Mouse (Mus musculus) intestine, embryonic 16.5 days (tissue): ENCODE results near the gene Larp4b. TPM values are rescaled to one million over a fixed set of nuclear protein-coding genes. Genes with fewer than 3 reads are reported as not detected.
A peak's percentile ranks its signal among the peaks of the same experiment; 100 is the strongest.

Experiments
- ATAC-seq: fragments of 200-750 bp; cut with Nextera tagmentation; 2 replicates; pipeline ENCODE4 v1.8.0; 2017; ENCODE audit warnings: moderate TSS enrichment, moderate library complexity
- H3K27ac ChIP-seq: fragments of 300-500 bp; sonication (generic); 2 replicates; pipeline ENCODE4 v1.5.1; 2014; ENCODE audit warnings: mild to moderate bottlenecking, low read length
- H3K27me3 ChIP-seq: fragments of 300-500 bp; sonication (generic); replicated peaks from 2 replicates; pipeline ENCODE4 v1.6.1; 2014; ENCODE audit warnings: low read length, control low read depth, mixed read lengths; ENCODE audit not compliant: control insufficient read depth, insufficient read depth
- H3K36me3 ChIP-seq: fragments of 300-500 bp; sonication (generic); 2 replicates; pipeline ENCODE4 v1.6.1; 2014; ENCODE audit warnings: low read length, control low read depth; ENCODE audit not compliant: control insufficient read depth, insufficient read depth
- H3K4me1 ChIP-seq: fragments of 300-500 bp; sonication (generic); 2 replicates; pipeline ENCODE4 v1.6.1; 2014; ENCODE audit warnings: low read length, control low read depth, mixed read lengths; ENCODE audit not compliant: control insufficient read depth, insufficient read depth
- H3K4me2 ChIP-seq: fragments of 300-500 bp; sonication (generic); 2 replicates; pipeline ENCODE4 v1.6.1; 2014; ENCODE audit warnings: low read depth, low read length, control low read depth
- H3K4me3 ChIP-seq: fragments of 300-500 bp; sonication (generic); 2 replicates; pipeline ENCODE4 v1.5.1; 2014; ENCODE audit warnings: mild to moderate bottlenecking, low read length
- H3K9ac ChIP-seq: fragments of 300-500 bp; sonication (generic); 2 replicates; pipeline ENCODE4 v1.6.1; 2014; ENCODE audit warnings: low read depth, low read length
- H3K9me3 ChIP-seq: fragments of 300-500 bp; sonication (generic); 2 replicates; pipeline ENCODE4 v1.6.1; 2016; ENCODE audit warnings: low read length, control low read depth; ENCODE audit not compliant: control insufficient read depth
- WGBS: fragments of 180-500 bp; shearing (Covaris S2); extraction: QIAGEN DNeasy Blood & Tissue Kit; methylation state at CpG from one replicate; pipeline ENCODE4 v1.1.7; 2014; 5-methylcytosine and 5-hydroxymethylcytosine counted together
- polyA plus RNA-seq: library from polyadenylated mRNA; unstranded; fragments of >200 nt; fragmentation: Nextera tagmentation; extraction: Ambion mirVana; gene quantifications from 2 replicates; pipeline ENCODE4 v1.2.1, GENCODE M21; 2015

Larp4b gene
- polyA plus RNA-seq, 1 experiment from 2014 or later, result 32.1 TPM

GRCm38 (mm10) chr13:9192797-9193330 lies 99.2 kb downstream of the Larp4b start:
- no peak for ATAC-seq
- H3K27ac ChIP-seq, result no peak overlapping the region
- H3K27me3 ChIP-seq, result no peaks in the 10 kb centered on the region
- H3K36me3 ChIP-seq, result no peaks in the 10 kb centered on the region
- WGBS, result 54% methylated on average over 9 of the region's 9 CpGs
- no peak overlapping the region for H3K9ac ChIP-seq
- H3K4me1 ChIP-seq, result peaks cover 8% of the 10 kb centered on the region; the same call in 1 of the 2 replicates
- H3K4me2 ChIP-seq, result no peak overlapping the region
- no peaks in the 10 kb centered on the region for H3K9me3 ChIP-seq
- no peak overlapping the region for H3K4me3 ChIP-seq

GRCm38 (mm10) chr13:9194656-9195055 lies 101.0 kb downstream of the Larp4b start:
- WGBS, result 84% methylated on average over 4 of the region's 4 CpGs
- no peak overlapping the region for H3K27ac ChIP-seq
- no peaks in the 10 kb centered on the region for H3K36me3 ChIP-seq
- H3K4me2 ChIP-seq, result no peak overlapping the region
- no peak for ATAC-seq
- H3K4me3 ChIP-seq, result no peak overlapping the region
- peaks cover 12% of the 10 kb centered on the region for H3K4me1 ChIP-seq
- H3K9me3 ChIP-seq, result no peaks in the 10 kb centered on the region
- H3K27me3 ChIP-seq, result no peaks in the 10 kb centered on the region
- no peak overlapping the region for H3K9ac ChIP-seq

GRCm38 (mm10) chr13:9195565-9195964 lies 101.9 kb downstream of the Larp4b start:
- Histone ChIP-seq H3K4me1 (peaks cover 12% of the 10 kb centered on the region), H3K4me3 (no peak overlapping the region), H3K36me3 (no peaks in the 10 kb centered on the region), H3K27me3 (no peaks in the 10 kb centered on the region), H3K27ac (no peak overlapping the region), H3K9me3 (no peaks in the 10 kb centered on the region), H3K9ac (no peak overlapping the region), H3K4me2 (no peak overlapping the region)
- no peak for ATAC-seq
- 67% methylated on average over 4 of the region's 4 CpGs for WGBS

GRCm38 (mm10) chr13:9198106-9198505 lies 104.4 kb downstream of the Larp4b start:
- WGBS, result 63% methylated on average over 3 of the region's 3 CpGs
- no peaks in the 10 kb centered on the region for H3K36me3 ChIP-seq
- H3K4me3 ChIP-seq, result no peak overlapping the region
- no peak overlapping the region for H3K27ac ChIP-seq
- no peak overlapping the region for H3K9ac ChIP-seq
- H3K4me2 ChIP-seq, result no peak overlapping the region
- no peaks in the 10 kb centered on the region for H3K27me3 ChIP-seq
- H3K4me1 ChIP-seq, result peaks cover 4% of the 10 kb centered on the region; the same call in 1 of the 2 replicates
- no peaks in the 10 kb centered on the region for H3K9me3 ChIP-seq
- no peak for ATAC-seq

- Histone ChIP-seq H3K4me2 (peak overlapping the region; percentile 43), H3K9ac (no peak overlapping the region), H3K9me3 (no peaks in the 10 kb centered on the region), H3K4me1 (peaks cover 4% of the 10 kb centered on the region; the same call in 1 of the 2 replicates), H3K27ac (no peak overlapping the region), H3K4me3 (peak overlapping the region; percentile 18), H3K36me3 (no peaks in the 10 kb centered on the region), H3K27me3 (no peaks in the 10 kb centered on the region)
- peak; percentile 94 for ATAC-seq
- WGBS, result 32% methylated on average over 19 of the region's 19 CpGs
Measured at GRCm38 (mm10) chr13:9198728-9199464, 105.2 kb downstream of the Larp4b start.

GRCm38 (mm10) chr13:9199465-9199844 lies 105.8 kb downstream of the Larp4b start:
- no peaks in the 10 kb centered on the region for H3K36me3 ChIP-seq
- no peak overlapping the region for H3K9ac ChIP-seq
- peak overlapping the region; percentile 43 for H3K4me2 ChIP-seq
- 25% methylated on average over 2 of the region's 2 CpGs for WGBS
- H3K4me1 ChIP-seq, result peaks cover 4% of the 10 kb centered on the region; the same call in 1 of the 2 replicates
- peak; percentile 81 for ATAC-seq
- no peaks in the 10 kb centered on the region for H3K9me3 ChIP-seq
- peak overlapping the region; percentile 18; the same call in 1 of the 2 replicates for H3K4me3 ChIP-seq
- H3K27ac ChIP-seq, result no peak overlapping the region
- H3K27me3 ChIP-seq, result no peaks in the 10 kb centered on the region

- ATAC-seq, result no peak
- peak overlapping the region; percentile 33 for H3K4me2 ChIP-seq
- H3K27ac ChIP-seq, result no peak overlapping the region
- no peak overlapping the region for H3K4me3 ChIP-seq
- H3K27me3 ChIP-seq, result no peaks in the 10 kb centered on the region
- 73% methylated on average over 9 of the region's 9 CpGs for WGBS
- no peaks in the 10 kb centered on the region for H3K4me1 ChIP-seq
- H3K36me3 ChIP-seq, result no peaks in the 10 kb centered on the region
- no peaks in the 10 kb centered on the region for H3K9me3 ChIP-seq
- H3K9ac ChIP-seq, result no peak overlapping the region
Measured at GRCm38 (mm10) chr13:9222761-9223405, 129.2 kb downstream of the Larp4b start.

Other genes starting within 250 kb of the Larp4b start
- gene Wdr37, start 222.0 kb upstream of the Larp4b start, polyA plus RNA-seq, result 13.3 and 13.6 TPM in 2 replicates
- 128 and 130 TPM in 2 replicates for gene Idi1, start 208.4 kb upstream of the Larp4b start, polyA plus RNA-seq
- gene Gm9745, start 145.7 kb upstream of the Larp4b start, polyA plus RNA-seq, result not detected in 2 replicates
- gene Idi2, start 141.0 kb upstream of the Larp4b start, polyA plus RNA-seq, result not detected in 2 replicates
- gene Gtpbp4, start 97.8 kb upstream of the Larp4b start, polyA plus RNA-seq, result 59.2 and 72.4 TPM in 2 replicates
- gene Dip2c, start 182.6 kb downstream of the Larp4b start, polyA plus RNA-seq, result 2.3 and 3.1 TPM in 2 replicates